Comparison of ENCODE assay signal across 12 mouse cellular contexts in genomic region chr16:10732421-10732820, GRCm38 (mm10). TPM values are rescaled to one million over a fixed set of nuclear protein-coding genes. Genes with fewer than 3 reads are reported as not detected.
DNase-seq lines count a peak whose midpoint lies in the region; ATAC-seq lines count a peak whose summit lies in the region.
"Had no signal": no experiment of that assay in that cellular context is flagged by ENCODE, and none has a peak within 500 bp of the region (broad histone marks: within the 10 kb centered on the region; RNA-seq: fewer than 3 reads in every experiment).

No protein-coding gene starts in this region.

- H3K27me3 ChIP-seq in heart, embryonic 16.5 days (ENCODE audit: control insufficient read depth, insufficient read depth, low read length): no peaks in the 10 kb centered on the region
- H3K27me3 ChIP-seq in intestine, embryonic 14.5 days (replicated peaks; ENCODE audit: control insufficient read depth, insufficient read depth, low read length): no peaks in the 10 kb centered on the region
- H3K27me3 ChIP-seq: heart, embryonic 13.5 days had no signal

- H3K4me1 ChIP-seq in heart, embryonic 16.5 days (ENCODE audit: control insufficient read depth, insufficient read depth, low read length): peaks cover 14% of the 10 kb centered on the region
- H3K4me1 ChIP-seq in intestine, embryonic 14.5 days (replicated peaks; ENCODE audit: control insufficient read depth, insufficient read depth, low read length): 0 out of 2 replicates have a peak, but pooled peaks cover 2% of the 10 kb centered on the region

- peak; percentile 47 for ATAC-seq in heart, embryonic 16.5 days (replicated peaks; ENCODE audit: extremely low read depth, insufficient read depth, low FRiP score)
- ATAC-seq in intestine, embryonic 14.5 days (replicated peaks; ENCODE audit: low FRiP score, low TSS enrichment, low read depth): 0 out of 2 replicates have a peak, but pooled peaks have one; percentile 36
- peak; percentile 92 for ATAC-seq in megakaryocyte-erythroid progenitor cell, adult 5-6 weeks (replicated peaks; ENCODE audit: low FRiP score, low TSS enrichment, poor library complexity, severe bottlenecking)
- ATAC-seq: lung, postnatal 0 days had no signal

- H3K36me3 ChIP-seq in heart, embryonic 16.5 days (ENCODE audit: control insufficient read depth, insufficient read depth): no peaks in the 10 kb centered on the region
- no peaks in the 10 kb centered on the region for H3K36me3 ChIP-seq in intestine, embryonic 14.5 days (ENCODE audit: control insufficient read depth, insufficient read depth, low read length)

- peak overlapping the region; percentile 3; the same call in 1 of the 2 replicates for H3K27ac ChIP-seq in heart, embryonic 16.5 days (ENCODE audit: low read length)
- H3K27ac ChIP-seq in intestine, embryonic 14.5 days (ENCODE audit: low read depth): no peak overlapping the region
- H3K27ac ChIP-seq: heart, embryonic 13.5 days had no signal

- H3K9me3 ChIP-seq in heart, embryonic 16.5 days (replicated peaks; ENCODE audit: control insufficient read depth, low read length): no peaks in the 10 kb centered on the region
- H3K9me3 ChIP-seq in intestine, embryonic 14.5 days (ENCODE audit: control insufficient read depth, low read length): no peaks in the 10 kb centered on the region
- H3K9me3 ChIP-seq: heart, embryonic 13.5 days had no signal

- no peak overlapping the region; the same call in 1 of the 2 replicates for H3K9ac ChIP-seq in heart, embryonic 16.5 days (ENCODE audit: low read length)
- no peak overlapping the region for H3K9ac ChIP-seq in intestine, embryonic 14.5 days (ENCODE audit: low read length)
- H3K9ac ChIP-seq: heart, embryonic 13.5 days had no signal

- DNase-seq in heart, postnatal 4 days: no peak
- no peak for DNase-seq in intestine, embryonic 14.5 days (ENCODE audit: low spot score)
- peak; percentile 51 to 67 for DNase-seq in thymus, postnatal 36 days
- no peak for DNase-seq in embryo, embryonic 11 days
- no peak for DNase-seq in cerebellum, adult 9-10 months
- no peak for DNase-seq in gastrocnemius, adult 8-10 months (ENCODE audit: low spot score in 2 of 2)
- DNase-seq: kidney, adult 8-10 months had no signal

- H3K4me3 ChIP-seq in heart, embryonic 16.5 days (ENCODE audit: low read length): no peak overlapping the region
- no peak overlapping the region for H3K4me3 ChIP-seq in intestine, embryonic 14.5 days (ENCODE audit: low read depth, low read length)
- H3K4me3 ChIP-seq: heart, embryonic 13.5 days had no signal

- no peak overlapping the region for H3K4me2 ChIP-seq in heart, embryonic 16.5 days (ENCODE audit: low read depth, low read length)
- no peak overlapping the region for H3K4me2 ChIP-seq in intestine, embryonic 14.5 days (ENCODE audit: low read length)
- H3K4me2 ChIP-seq: heart, embryonic 13.5 days had no signal

- 62% methylated on average over 5 of the region's 5 CpGs for WGBS in heart, embryonic 16.5 days
- 77% methylated on average over 5 of the region's 5 CpGs for WGBS in intestine, embryonic 14.5 days

RNA-seq across cellular contexts. Expression of gene Socs1, which starts 52.9 kb away (rescaled TPM):
- polyA plus RNA-seq in heart, embryonic 16.5 days (2015; fragmentation: Nextera tagmentation; extraction: Ambion mirVana): 5.5 and 11.6 TPM in 2 replicates
- 1 to 10 TPM; 1.6 TPM for total RNA-seq in heart, postnatal 4 days (2021)
- 5.6 and 6.1 TPM in 2 replicates for polyA plus RNA-seq in intestine, embryonic 14.5 days (2014; fragmentation: Nextera tagmentation; extraction: Ambion mirVana)
- 0.39 and 1.4 TPM in 2 replicates for total RNA-seq in megakaryocyte-erythroid progenitor cell, adult 5-6 weeks (2014; fragmentation: Nextera tagmentation)
- total RNA-seq in megakaryocyte-erythroid progenitor cell, adult 5-6 weeks (2017): 0.80 and 1.1 TPM in 2 replicates
- total RNA-seq in gastrocnemius, adult 8-10 months (2022): under 1 TPM in 3 of 4 experiments, not detected in 1; 0.31 to 0.49 (median 0.35) TPM

RNA-seq across cellular contexts. Expression of gene Tnp2, which starts 56.0 kb away (rescaled TPM):
- 0.47 TPM in 1 of 2 replicates, not detected in the other for polyA plus RNA-seq in heart, embryonic 16.5 days (2015; fragmentation: Nextera tagmentation; extraction: Ambion mirVana)
- total RNA-seq in heart, postnatal 4 days (2021): not detected
- not detected in 2 replicates for polyA plus RNA-seq in intestine, embryonic 14.5 days (2014; fragmentation: Nextera tagmentation; extraction: Ambion mirVana)
- total RNA-seq in megakaryocyte-erythroid progenitor cell, adult 5-6 weeks (2014; fragmentation: Nextera tagmentation): not detected in 2 replicates
- total RNA-seq in megakaryocyte-erythroid progenitor cell, adult 5-6 weeks (2017): not detected in 2 replicates
- total RNA-seq in gastrocnemius, adult 8-10 months (2022): not detected
- polyA plus RNA-seq: embryonic facial prominence, embryonic 11.5 days; heart, embryonic 13.5 days; lung, postnatal 0 days had no signal

RNA-seq across cellular contexts. Expression of gene Prm3, which starts 58.3 kb away (rescaled TPM):
- not detected in 2 replicates for polyA plus RNA-seq in heart, embryonic 16.5 days (2015; fragmentation: Nextera tagmentation; extraction: Ambion mirVana)
- total RNA-seq in heart, postnatal 4 days (2021): not detected
- not detected in 2 replicates for polyA plus RNA-seq in intestine, embryonic 14.5 days (2014; fragmentation: Nextera tagmentation; extraction: Ambion mirVana)
- not detected in 2 replicates for total RNA-seq in megakaryocyte-erythroid progenitor cell, adult 5-6 weeks (2014; fragmentation: Nextera tagmentation)
- total RNA-seq in megakaryocyte-erythroid progenitor cell, adult 5-6 weeks (2017): not detected in 2 replicates
- not detected for total RNA-seq in gastrocnemius, adult 8-10 months (2022)
- polyA plus RNA-seq: embryonic facial prominence, embryonic 11.5 days; heart, embryonic 13.5 days; lung, postnatal 0 days had no signal

Comparison
In these comparisons a context has a peak if more than half of its experiments do, and no peak if none do; other contexts are left out.
1. ATAC-seq: peak in every context shown above with its lines; median percentile 92 in megakaryocyte-erythroid progenitor cell, adult 5-6 weeks; 47 in heart, embryonic 16.5 days; 36 in intestine, embryonic 14.5 days.
2. DNase-seq: peak in thymus, postnatal 36 days (2 of 2); none in heart, postnatal 4 days (single experiment), intestine, embryonic 14.5 days (single experiment), embryo, embryonic 11 days (single experiment), cerebellum, adult 9-10 months (single experiment) and gastrocnemius, adult 8-10 months (0 of 2).